Mouse (Mus musculus) liver, embryonic 14.5 days (tissue): Measurements from ENCODE around the gene Sik3. TPM values are rescaled to one million over a fixed set of nuclear protein-coding genes. Genes with fewer than 3 reads are reported as not detected.
A peak's percentile ranks its signal among the peaks of the same experiment; 100 is the strongest.

Experiments used
- ATAC-seq: fragments of 200-750 bp; cut with Nextera tagmentation; 2 replicates; pipeline ENCODE4 v1.8.0; 2017; ENCODE audit warnings: moderate number of reproducible peaks, mild to moderate bottlenecking, moderate library complexity; ENCODE audit not compliant: insufficient read depth
- DNase-seq, 3 experiments: peaks; one replicate each; pipeline ENCODE4 v3.0.0-alpha.2; 2012 to 2013; ENCODE audit warnings: low read depth in 3 of 3, low spot score in 3 of 3
- H3K27ac ChIP-seq: fragments of 300-500 bp; sonication (generic); 2 replicates; pipeline ENCODE4 v1.5.1; 2014; ENCODE audit warnings: moderate library complexity, mild to moderate bottlenecking, control low read depth, inconsistent platforms
- H3K27me3 ChIP-seq: fragments of 300-500 bp; sonication (generic); 2 replicates; pipeline ENCODE4 v1.6.1; 2014; ENCODE audit warnings: mild to moderate bottlenecking, low read length, moderate library complexity; ENCODE audit not compliant: control insufficient read depth, insufficient read depth
- H3K36me3 ChIP-seq: fragments of 300-500 bp; sonication (generic); replicated peaks from 2 replicates; pipeline ENCODE4 v1.6.1; 2014; ENCODE audit warnings: low read depth; ENCODE audit not compliant: control insufficient read depth, insufficient read depth
- H3K4me1 ChIP-seq, 2 experiments: fragments of 200-500 bp in 1 of 2; fragments of 300-500 bp in 1 of 2; sonication (generic) in 1 of 2; replicated peaks; 2 replicates each; pipeline ENCODE4 v1.6.1; 2012 to 2014; ENCODE audit warnings: antibody characterized with exemption in 1 of 2, inconsistent platforms in 1 of 2, low read length in 1 of 2; ENCODE audit not compliant: control insufficient read depth in 2 of 2, insufficient read depth in 2 of 2
- H3K4me2 ChIP-seq: fragments of 300-500 bp; sonication (generic); 2 replicates; pipeline ENCODE4 v1.6.1; 2014; ENCODE audit warnings: low read depth, mild to moderate bottlenecking, control low read depth, moderate library complexity
- H3K4me3 ChIP-seq, 2 experiments: fragments of 200-500 bp in 1 of 2; fragments of 300-500 bp in 1 of 2; sonication (generic) in 1 of 2; 2 replicates each; pipeline ENCODE4 v1.5.1; 2012 to 2014; ENCODE audit warnings: low read depth in 2 of 2, low read length in 2 of 2, mild to moderate bottlenecking in 2 of 2, control low read depth in 1 of 2, inconsistent platforms in 1 of 2, moderate library complexity in 1 of 2; ENCODE audit not compliant: insufficient read depth in 1 of 2
- H3K9ac ChIP-seq: fragments of 300-500 bp; sonication (generic); replicated peaks from 2 replicates; pipeline ENCODE4 v1.6.1; 2014; ENCODE audit warnings: mild to moderate bottlenecking, control low read depth, moderate library complexity
- H3K9me3 ChIP-seq: fragments of 300-500 bp; sonication (generic); 2 replicates; pipeline ENCODE4 v1.6.1; 2016; ENCODE audit warnings: low read length, mixed read lengths; ENCODE audit not compliant: control insufficient read depth
- CTCF ChIP-seq: IDR thresholded peaks from 2 replicates; pipeline ENCODE4 v1.5.1; 2016; ENCODE audit warnings: antibody characterized with exemption, low read depth, control low read depth
- EP300 ChIP-seq: IDR thresholded peaks from 2 replicates; pipeline ENCODE4 v1.6.1; 2016; ENCODE audit warnings: antibody characterized with exemption, low read depth
- WGBS: fragments of 180-500 bp; shearing (Covaris S2); extraction: QIAGEN DNeasy Blood & Tissue Kit; methylation state at CpG from one replicate; pipeline ENCODE4 v1.1.7; 2014; ENCODE audit not compliant: insufficient replicate concordance; 5-methylcytosine and 5-hydroxymethylcytosine counted together
- polyA plus RNA-seq, 2 experiments: library from polyadenylated mRNA; depleted of rRNA in 1 of 2; stranded (reverse) in 1 of 2; unstranded in 1 of 2; fragments of >200 nt; fragmentation: Nextera tagmentation in 1 of 2; extraction: Ambion mirVana in 1 of 2; gene quantifications; 2 replicates each; pipeline versions ENCODE4 v1.2.1 to v1.2.3; 2012 to 2014

Gene Sik3
- polyA plus RNA-seq (2012; rRNA removed) (3.0 and 4.1 TPM in 2 replicates), polyA plus RNA-seq (2014; fragmentation: Nextera tagmentation; extraction: Ambion mirVana) (2.1 and 2.4 TPM in 2 replicates)

DNA sequence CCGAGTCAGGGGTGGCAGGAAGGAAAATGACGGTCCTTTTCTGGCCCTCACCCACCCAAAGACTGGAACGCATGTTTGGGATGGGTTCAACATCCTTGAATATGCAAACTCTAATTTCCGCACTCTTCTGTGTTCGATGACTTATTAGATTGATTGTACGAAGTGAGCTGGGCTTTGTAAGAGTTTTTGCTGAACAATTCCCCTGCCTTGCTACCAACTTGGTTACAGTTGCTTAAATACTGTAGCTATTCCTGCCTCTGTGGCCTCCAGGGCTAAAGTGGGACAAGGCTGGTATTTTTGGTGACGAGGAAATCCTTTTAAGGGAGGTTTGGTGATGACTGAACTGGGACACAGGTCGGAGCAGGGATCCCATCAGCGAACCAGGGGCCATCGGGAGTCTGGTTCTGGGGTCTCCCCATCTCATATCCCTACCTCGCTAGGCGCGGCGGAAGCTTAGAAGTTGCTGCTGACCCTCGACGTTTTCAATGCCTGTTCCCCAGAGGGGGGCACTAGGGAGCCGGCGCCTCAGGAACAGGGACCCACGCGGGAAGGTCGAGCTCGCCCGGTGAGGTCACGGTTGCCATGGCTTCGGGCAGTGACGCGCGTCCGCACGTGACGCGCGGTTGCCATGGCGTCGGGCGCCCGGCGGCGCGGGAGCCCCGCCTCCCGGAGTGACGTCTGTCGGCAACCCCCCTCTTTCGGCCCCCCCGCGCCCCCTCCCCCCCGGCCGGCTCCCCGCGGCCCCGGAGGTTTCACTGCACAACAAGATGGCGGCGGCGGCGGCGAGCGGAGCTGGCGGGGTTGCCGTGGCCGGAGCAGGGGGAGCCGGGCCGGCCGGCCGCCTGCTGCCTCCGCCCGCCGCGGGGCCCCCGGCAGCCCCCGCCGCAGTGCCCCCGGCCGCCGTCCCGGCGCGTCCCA is at the start of gene Sik3, which contains the start of gene Pafah1b2:
Gene Sik3, plus strand, starts transcription at position 730 of the 918 bp plus-strand sequence.
Gene Pafah1b2, minus strand, starts transcription at position 600 of the 918 bp plus-strand sequence.
- Histone ChIP-seq H3K9me3 (no peaks in the 10 kb centered on the region), H3K27ac (peak within 1 kb of the TSS; percentile 36), H3K27me3 (no peaks in the 10 kb centered on the region), H3K36me3 (no peaks in the 10 kb centered on the region), H3K4me1 (peaks cover 16 to 37% of the 10 kb centered on the region in 2 experiments), H3K9ac (peak within 1 kb of the TSS; percentile 85), H3K4me3 (peak within 1 kb of the TSS; percentile 72 to 82), H3K4me2 (peak within 1 kb of the TSS; percentile 78)
- peak; percentile 70 to 77 (median 72) for DNase-seq
- peak; percentile 79 for ATAC-seq
- TF ChIP-seq EP300 (no peak), CTCF (peak; percentile 77)
- 2% methylated on average over 69 of the region's 78 CpGs for WGBS

DNA sequence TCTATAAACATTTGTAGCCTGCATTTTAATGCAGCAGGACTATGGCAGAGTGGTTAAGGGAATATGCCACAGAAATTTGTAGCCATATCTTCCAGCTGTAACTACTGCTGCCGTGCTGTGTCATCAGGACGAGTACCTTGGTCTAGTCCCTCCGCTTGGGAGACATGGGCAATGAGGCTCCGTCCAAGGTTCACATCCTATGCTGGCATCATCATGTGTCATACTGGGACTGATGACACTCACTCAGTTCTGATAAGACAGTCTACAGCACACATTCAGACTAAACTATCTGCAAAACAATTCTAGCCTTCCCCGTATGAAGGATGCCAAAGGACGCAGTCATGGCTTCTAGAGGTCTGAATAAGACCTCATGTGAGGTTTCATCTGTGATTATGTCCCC is 49.0 kb upstream of the Sik3 start:
- Histone ChIP-seq H3K4me2 (no peak overlapping the region), H3K27me3 (no peaks in the 10 kb centered on the region), H3K9ac (no peak overlapping the region), H3K9me3 (no peaks in the 10 kb centered on the region), H3K4me3 (no peak overlapping the region), H3K27ac (no peak overlapping the region), H3K4me1 (no peaks in the 10 kb centered on the region; a peak in 1 of 4 replicates), H3K36me3 (peaks cover 51% of the 10 kb centered on the region)
- DNase-seq (no peak), ATAC-seq (no peak)
- TF ChIP-seq EP300 (no peak), CTCF (no peak)
- WGBS = 83% methylated on average over 6 of the region's 6 CpGs

DNA sequence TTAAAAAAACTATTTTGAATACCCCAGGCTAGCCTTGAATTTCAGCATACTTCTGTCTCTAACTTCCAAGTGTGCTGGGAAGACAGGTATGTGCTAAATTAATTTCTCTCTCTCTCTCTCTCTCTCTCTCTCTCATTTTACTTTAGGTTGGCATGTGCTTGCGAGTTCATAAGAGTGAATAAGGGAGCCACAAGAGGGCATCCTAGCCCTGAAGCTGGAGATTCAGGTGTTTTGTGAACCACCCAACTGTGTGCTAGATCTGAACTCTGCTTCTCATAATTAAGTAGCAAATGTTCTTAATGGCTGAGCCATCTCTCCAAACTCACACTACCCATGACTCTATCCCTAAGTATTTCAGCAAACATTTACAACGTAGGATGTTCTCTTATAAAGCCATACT is 35.7 kb upstream of the Sik3 start:
- ATAC-seq (no peak), DNase-seq (no peak)
- H3K4me1 ChIP-seq = peaks cover 7 to 12% of the 10 kb centered on the region in 2 experiments
- no peak overlapping the region for H3K9ac ChIP-seq
- no peaks in the 10 kb centered on the region for H3K9me3 ChIP-seq
- TF ChIP-seq EP300 (no peak), CTCF (peak; percentile 38)
- no peak overlapping the region for H3K4me3 ChIP-seq
- no peaks in the 10 kb centered on the region for H3K27me3 ChIP-seq
- WGBS = 80% methylated on average over 2 of the region's 2 CpGs
- H3K27ac ChIP-seq = no peak overlapping the region
- H3K4me2 ChIP-seq = no peak overlapping the region
- H3K36me3 ChIP-seq = peaks cover 50% of the 10 kb centered on the region

DNA sequence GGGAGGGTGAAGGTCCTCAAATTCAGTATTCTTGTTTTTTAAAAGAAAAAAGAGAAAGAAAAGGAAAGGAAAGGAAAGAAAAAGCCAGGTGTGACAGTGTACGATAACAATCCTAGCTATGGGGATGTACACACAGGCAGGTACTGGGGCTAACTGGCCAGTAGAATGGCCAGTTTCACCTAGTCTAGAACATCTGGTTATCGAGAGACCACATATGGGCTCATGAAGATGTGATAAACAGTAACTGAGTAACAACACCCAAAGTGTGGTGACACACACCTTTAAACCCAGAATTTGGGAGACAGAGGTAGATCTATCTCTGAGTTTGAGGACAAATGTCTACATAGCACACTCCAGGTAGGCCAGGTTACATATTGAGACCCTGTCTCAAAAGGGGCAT is 32.8 kb upstream of the Sik3 start:
- Histone ChIP-seq H3K4me1 (peaks cover 13 to 23% of the 10 kb centered on the region in 2 experiments), H3K4me2 (peak overlapping the region; percentile 42), H3K36me3 (peaks cover 25% of the 10 kb centered on the region), H3K27me3 (no peaks in the 10 kb centered on the region), H3K9me3 (no peaks in the 10 kb centered on the region), H3K4me3 (no peak overlapping the region), H3K27ac (no peak overlapping the region), H3K9ac (no peak overlapping the region)
- ATAC-seq (peak; percentile 46), DNase-seq (peak in 1 of 3 experiments; percentile 35)
- TF ChIP-seq EP300 (peak; percentile 47), CTCF (no peak)
- 67% methylated on average over 2 of the region's 2 CpGs for WGBS

DNA sequence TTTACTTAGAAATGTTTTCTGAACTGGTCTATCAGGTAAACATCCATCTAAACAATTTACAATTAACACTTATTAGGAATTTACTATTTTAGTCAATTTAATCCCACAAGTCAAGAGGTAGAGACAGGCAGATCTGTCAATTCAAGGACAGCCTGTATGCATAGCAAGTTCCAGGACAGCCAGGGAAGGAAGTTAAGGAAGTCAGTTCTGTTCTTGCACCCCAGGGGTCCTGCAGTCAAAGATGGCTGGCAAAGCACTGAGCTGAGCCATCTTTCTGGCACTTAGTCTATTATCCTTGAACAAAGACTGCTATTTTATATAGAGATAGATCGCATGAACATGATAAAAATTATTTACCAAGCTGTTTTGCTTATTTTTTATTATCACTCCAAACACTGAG is 32.0 kb upstream of the Sik3 start:
- TF ChIP-seq CTCF = no peak
- no peak for TF ChIP-seq EP300
- no peak for ATAC-seq
- H3K27me3 ChIP-seq = no peaks in the 10 kb centered on the region
- 77% methylated on average over 1 of the region's 1 CpGs for WGBS
- H3K4me1 ChIP-seq = peaks cover 15 to 25% of the 10 kb centered on the region in 2 experiments
- no peak for DNase-seq
- peaks cover 18% of the 10 kb centered on the region for H3K36me3 ChIP-seq
- no peak overlapping the region for H3K4me3 ChIP-seq
- H3K27ac ChIP-seq = no peak overlapping the region
- no peak overlapping the region for H3K9ac ChIP-seq
- no peaks in the 10 kb centered on the region for H3K9me3 ChIP-seq
- 0 out of 2 replicates have a peak overlapping the region, but pooled peaks have one; percentile 0 for H3K4me2 ChIP-seq
